Mouse (Mus musculus) kidney, adult 2 months (tissue): ENCODE data around the gene Arpc3. TPM values are rescaled to one million over a fixed set of nuclear protein-coding genes. Genes with fewer than 3 reads are reported as not detected.
A peak's percentile ranks its signal among the peaks of the same experiment; 100 is the strongest.

Source experiments
- DNase-seq: peaks from one replicate; pipeline ENCODE4 v3.0.0; 2021
- H3K27ac ChIP-seq: fragments of 200-500 bp; 2 replicates; pipeline ENCODE4 v1.5.1; 2012; ENCODE audit warnings: low read depth, low read length, control low read depth, inconsistent platforms; ENCODE audit not compliant: insufficient read depth
- H3K27me3 ChIP-seq: fragments of 200-500 bp; replicated peaks from 2 replicates; pipeline ENCODE4 v1.6.1; 2012; ENCODE audit warnings: mild to moderate bottlenecking, moderate library complexity, low read length, inconsistent platforms; ENCODE audit not compliant: control insufficient read depth, insufficient read depth
- H3K36me3 ChIP-seq: fragments of 200-500 bp; 2 replicates; pipeline ENCODE4 v1.6.1; 2012; ENCODE audit warnings: mild to moderate bottlenecking, moderate library complexity, low read length, inconsistent platforms; ENCODE audit not compliant: control insufficient read depth, insufficient read depth
- H3K4me1 ChIP-seq: fragments of 200-500 bp; 2 replicates; pipeline ENCODE4 v1.6.1; 2011; ENCODE audit warnings: low read length; ENCODE audit not compliant: control insufficient read depth, insufficient read depth
- H3K4me3 ChIP-seq: fragments of 200-500 bp; 2 replicates; pipeline ENCODE4 v1.5.1; 2011; ENCODE audit warnings: mild to moderate bottlenecking, low read depth, low read length, control low read depth; ENCODE audit not compliant: insufficient read depth
- CTCF ChIP-seq: fragments of 200-500 bp; conservative IDR thresholded peaks from 2 replicates; pipeline ENCODE4 v1.5.1; 2011; ENCODE audit warnings: low read depth, mild to moderate bottlenecking, control low read depth, low read length, moderate library complexity, mixed read lengths; ENCODE audit not compliant: insufficient read depth, insufficient read length
- POLR2A ChIP-seq: fragments of 200-500 bp; IDR thresholded peaks from one replicate; pipeline ENCODE4 v1.6.1; 2011; ENCODE audit warnings: low read depth, low read length, control low read depth
- WGBS: fragments of 180-500 bp; shearing (Covaris S2); methylation state at CpG from one replicate; pipeline ENCODE4 v1.1.7; 2018; 5-methylcytosine and 5-hydroxymethylcytosine counted together
- polyA plus RNA-seq: library from polyadenylated mRNA; depleted of rRNA; stranded (reverse); fragments of >200 nt; gene quantifications from 2 replicates; pipeline ENCODE4 v1.2.3, GENCODE M21; 2012

Gene Arpc3
- polyA plus RNA-seq, 1 experiment, result 195 TPM

- H3K27ac ChIP-seq, result peak overlapping the region; percentile 62
- peaks cover 13% of the 10 kb centered on the region; the same call in 1 of the 2 replicates for H3K4me1 ChIP-seq
- no peaks in the 10 kb centered on the region for H3K27me3 ChIP-seq
- H3K4me3 ChIP-seq, result no peak overlapping the region
- DNase-seq, result peak; percentile 87
- WGBS, result 52% methylated on average over 18 of the region's 18 CpGs
- no peaks in the 10 kb centered on the region; the same call in 1 of the 2 replicates for H3K36me3 ChIP-seq
- TF ChIP-seq POLR2A, result no peak
- TF ChIP-seq CTCF, result no peak
Measured at GRCm38 (mm10) chr5:122400628-122401302, 9.1 kb downstream of the Arpc3 start.

DNA sequence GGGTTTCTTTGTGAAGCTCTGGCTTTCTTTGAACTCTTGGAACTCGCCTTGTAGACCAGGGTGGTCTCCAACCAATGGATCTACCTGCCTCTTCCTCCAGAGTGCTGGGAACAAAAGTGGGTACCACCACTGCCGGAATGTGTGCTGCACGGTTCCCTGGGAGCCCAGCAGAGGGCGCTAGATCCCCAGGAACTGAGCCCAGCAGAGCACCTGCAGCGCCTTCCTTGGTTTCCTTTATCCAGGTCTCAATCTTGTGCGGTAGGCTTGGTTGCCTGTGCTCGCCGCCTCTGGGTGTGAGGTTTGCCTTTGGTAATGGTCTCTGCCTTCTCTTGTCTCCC lies 9.6 kb downstream of the Arpc3 start:
- H3K27ac ChIP-seq, result peak overlapping the region; percentile 17; the same call in 1 of the 2 replicates
- H3K36me3 ChIP-seq, result no peaks in the 10 kb centered on the region; the same call in 1 of the 2 replicates
- 20% methylated on average over 8 of the region's 8 CpGs for WGBS

GRCm38 (mm10) chr5:122402160-122402559 lies 10.5 kb downstream of the Arpc3 start:
- Histone ChIP-seq H3K27me3 (no peaks in the 10 kb centered on the region), H3K4me3 (no peak overlapping the region), H3K36me3 (no peaks in the 10 kb centered on the region; the same call in 1 of the 2 replicates), H3K27ac (no peak overlapping the region), H3K4me1 (peaks cover 13% of the 10 kb centered on the region; the same call in 1 of the 2 replicates)
- peak; percentile 26 for DNase-seq
- 57% methylated on average over 13 of the region's 13 CpGs for WGBS
- TF ChIP-seq CTCF (no peak), POLR2A (no peak)

More for the DNA sequence above, 9.6 kb downstream of the Arpc3 start:
- TF ChIP-seq POLR2A (no peak), CTCF (peak; percentile 88)
- DNase-seq, result peak; percentile 74
- Histone ChIP-seq H3K4me3 (no peak overlapping the region), H3K27me3 (no peaks in the 10 kb centered on the region), H3K4me1 (peaks cover 13% of the 10 kb centered on the region; the same call in 1 of the 2 replicates)

DNA sequence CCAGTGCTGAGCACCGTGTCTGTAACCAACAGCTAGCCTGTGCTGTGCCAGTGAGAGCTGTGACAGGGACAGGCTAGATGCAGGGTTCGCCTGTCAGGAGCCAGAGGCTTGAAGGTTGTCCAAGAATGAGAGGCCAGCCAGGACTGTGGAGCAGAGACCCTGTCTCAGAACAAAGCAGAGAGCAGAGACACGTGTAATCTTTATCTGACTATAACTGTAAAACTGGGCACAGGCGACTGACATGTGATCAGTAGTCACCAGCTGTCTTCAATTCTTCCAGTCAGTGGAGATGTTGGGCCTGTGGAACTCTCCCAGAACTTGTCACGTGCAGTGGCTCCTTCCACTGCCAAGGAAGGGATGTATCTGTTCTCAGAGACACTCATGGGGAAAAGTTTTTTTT lies 11.1 kb downstream of the Arpc3 start:
- Histone ChIP-seq H3K27ac (no peak overlapping the region), H3K4me3 (no peak overlapping the region), H3K36me3 (no peaks in the 10 kb centered on the region; the same call in 1 of the 2 replicates), H3K27me3 (no peaks in the 10 kb centered on the region), H3K4me1 (peaks cover 13% of the 10 kb centered on the region; the same call in 1 of the 2 replicates)
- DNase-seq, result peak; percentile 41
- TF ChIP-seq POLR2A (no peak), CTCF (no peak)
- WGBS, result 76% methylated on average over 5 of the region's 5 CpGs

DNA sequence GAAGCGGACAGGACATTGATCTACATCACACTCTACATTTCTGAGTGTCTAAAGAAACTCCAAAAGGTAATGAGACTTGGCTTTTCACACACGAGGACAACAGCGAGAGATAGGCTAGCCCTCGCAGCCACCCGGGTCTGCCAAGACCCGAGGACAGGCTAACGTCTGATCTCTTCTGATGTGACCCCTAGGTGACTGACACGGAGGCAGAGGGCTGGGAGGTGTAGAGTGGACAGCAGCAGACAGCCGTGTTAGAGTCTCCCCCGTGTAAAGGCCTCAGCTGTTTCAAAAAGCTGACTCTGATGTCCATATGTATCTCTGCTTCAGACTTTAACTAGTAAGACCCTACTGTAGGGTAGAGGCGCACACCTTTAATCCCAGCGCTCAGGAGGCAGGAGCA lies 11.7 kb downstream of the Arpc3 start:
- WGBS, result 94% methylated on average over 12 of the region's 12 CpGs
- TF ChIP-seq POLR2A (no peak), CTCF (no peak)
- DNase-seq, result no peak
- Histone ChIP-seq H3K4me1 (peaks cover 13% of the 10 kb centered on the region; the same call in 1 of the 2 replicates), H3K36me3 (no peaks in the 10 kb centered on the region; the same call in 1 of the 2 replicates), H3K4me3 (no peak overlapping the region), H3K27me3 (no peaks in the 10 kb centered on the region), H3K27ac (no peak overlapping the region)

DNA sequence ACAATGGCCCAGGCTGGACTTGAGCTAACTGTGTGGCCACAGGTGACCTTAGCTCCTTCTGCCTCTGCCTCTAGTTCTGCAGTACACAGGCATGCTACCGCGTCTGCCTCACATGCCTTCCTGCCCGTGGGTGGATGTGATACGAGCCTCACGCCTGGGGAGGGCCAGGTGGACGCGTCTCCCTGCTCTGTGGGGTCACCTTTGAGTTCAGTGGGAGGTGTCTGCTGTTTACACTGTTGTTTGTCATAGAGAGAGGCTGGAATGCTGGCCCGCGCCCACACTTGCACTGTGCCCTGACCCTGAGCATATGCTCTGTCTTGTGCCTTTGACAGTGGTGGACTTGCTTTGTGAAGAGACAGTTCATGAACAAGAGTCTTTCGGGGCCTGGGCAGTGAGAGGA lies 13.9 kb downstream of the Arpc3 start:
- no peak for DNase-seq
- H3K36me3 ChIP-seq, result no peaks in the 10 kb centered on the region; the same call in 1 of the 2 replicates
- WGBS, result 87% methylated on average over 10 of the region's 10 CpGs
- no peaks in the 10 kb centered on the region for H3K27me3 ChIP-seq
- H3K4me1 ChIP-seq, result peaks cover 13% of the 10 kb centered on the region; the same call in 1 of the 2 replicates
- no peak overlapping the region for H3K27ac ChIP-seq
- no peak overlapping the region for H3K4me3 ChIP-seq
- TF ChIP-seq CTCF, result no peak
- no peak for TF ChIP-seq POLR2A
